Mouse (Mus musculus): ENCODE data around the gene Galnt17. TPM values are rescaled to one million over a fixed set of nuclear protein-coding genes. Genes with fewer than 3 reads are reported as not detected.

Galnt17 gene
- polyA plus RNA-seq, 1 experiment, result 0.73 TPM

GRCm38 (mm10) chr5:131293726-131294449, 14.4 kb downstream of the Galnt17 start:
- no peaks in the 10 kb centered on the region for H3K9me3 ChIP-seq (replicated peaks; ENCODE audit: control insufficient read depth, insufficient read depth, low read length, poor library complexity, severe bottlenecking)
- TF ChIP-seq CTCF (IDR thresholded peaks at IDR 0.05; ENCODE audit: low read depth, low read length) (no peak), POLR2A (IDR thresholded peaks at IDR 0.05; ENCODE audit: insufficient read depth, low read length) (no peak), EP300 (IDR thresholded peaks at IDR 0.05; ENCODE audit: insufficient read depth, low read depth, low read length) (no peak)

GRCm38 (mm10) chr5:131287091-131287490, 21.2 kb downstream of the Galnt17 start:
- H3K4me1 ChIP-seq (ENCODE audit: control insufficient read depth, insufficient read depth, low read length), result no peaks in the 10 kb centered on the region
- no peaks in the 10 kb centered on the region for H3K9me3 ChIP-seq (replicated peaks; ENCODE audit: control insufficient read depth, insufficient read depth, low read length, poor library complexity, severe bottlenecking)
- TF ChIP-seq CTCF (IDR thresholded peaks at IDR 0.05; ENCODE audit: low read depth, low read length) (no peak), EP300 (IDR thresholded peaks at IDR 0.05; ENCODE audit: insufficient read depth, low read depth, low read length) (no peak), POLR2A (IDR thresholded peaks at IDR 0.05; ENCODE audit: insufficient read depth, low read length) (no peak)
- H3K27ac ChIP-seq (ENCODE audit: insufficient read depth, low read length), result no peak overlapping the region
- no peak overlapping the region for H3K9ac ChIP-seq (ENCODE audit: low read depth, poor library complexity, severe bottlenecking)
- H3K4me3 ChIP-seq (ENCODE audit: low read depth, low read length), result no peak overlapping the region
- H3K27me3 ChIP-seq (ENCODE audit: control insufficient read depth, insufficient read depth, low read length, poor library complexity, severe bottlenecking), result no peaks in the 10 kb centered on the region
- H3K36me3 ChIP-seq (ENCODE audit: control insufficient read depth, insufficient read depth, low read length, poor library complexity, severe bottlenecking), result no peaks in the 10 kb centered on the region

More at GRCm38 (mm10) chr5:131293726-131294449, 14.4 kb downstream of the Galnt17 start:
- no peak overlapping the region for H3K9ac ChIP-seq (ENCODE audit: low read depth, poor library complexity, severe bottlenecking)
- no peaks in the 10 kb centered on the region for H3K36me3 ChIP-seq (ENCODE audit: control insufficient read depth, insufficient read depth, low read length, poor library complexity, severe bottlenecking)
- H3K27ac ChIP-seq (ENCODE audit: insufficient read depth, low read length), result no peak overlapping the region
- no peaks in the 10 kb centered on the region for H3K4me1 ChIP-seq (ENCODE audit: control insufficient read depth, insufficient read depth, low read length)
- H3K4me3 ChIP-seq (ENCODE audit: low read depth, low read length), result no peak overlapping the region
- H3K27me3 ChIP-seq (ENCODE audit: control insufficient read depth, insufficient read depth, low read length, poor library complexity, severe bottlenecking), result no peaks in the 10 kb centered on the region

GRCm38 (mm10) chr5:131286680-131287079, 21.6 kb downstream of the Galnt17 start:
- Histone ChIP-seq H3K4me3 (ENCODE audit: low read depth, low read length) (no peak overlapping the region), H3K27ac (ENCODE audit: insufficient read depth, low read length) (no peak overlapping the region), H3K9ac (ENCODE audit: low read depth, poor library complexity, severe bottlenecking) (no peak overlapping the region), H3K4me1 (ENCODE audit: control insufficient read depth, insufficient read depth, low read length) (no peaks in the 10 kb centered on the region), H3K36me3 (ENCODE audit: control insufficient read depth, insufficient read depth, low read length, poor library complexity, severe bottlenecking) (no peaks in the 10 kb centered on the region), H3K9me3 (replicated peaks; ENCODE audit: control insufficient read depth, insufficient read depth, low read length, poor library complexity, severe bottlenecking) (no peaks in the 10 kb centered on the region), H3K27me3 (ENCODE audit: control insufficient read depth, insufficient read depth, low read length, poor library complexity, severe bottlenecking) (no peaks in the 10 kb centered on the region)
- TF ChIP-seq CTCF (IDR thresholded peaks at IDR 0.05; ENCODE audit: low read depth, low read length) (no peak), EP300 (IDR thresholded peaks at IDR 0.05; ENCODE audit: insufficient read depth, low read depth, low read length) (no peak), POLR2A (IDR thresholded peaks at IDR 0.05; ENCODE audit: insufficient read depth, low read length) (no peak)

- Histone ChIP-seq H3K36me3 (ENCODE audit: control insufficient read depth, insufficient read depth, low read length, poor library complexity, severe bottlenecking) (no peaks in the 10 kb centered on the region), H3K4me1 (ENCODE audit: control insufficient read depth, insufficient read depth, low read length) (no peaks in the 10 kb centered on the region), H3K4me3 (ENCODE audit: low read depth, low read length) (no peak overlapping the region), H3K9ac (ENCODE audit: low read depth, poor library complexity, severe bottlenecking) (no peak overlapping the region), H3K27ac (ENCODE audit: insufficient read depth, low read length) (no peak overlapping the region), H3K9me3 (replicated peaks; ENCODE audit: control insufficient read depth, insufficient read depth, low read length, poor library complexity, severe bottlenecking) (no peaks in the 10 kb centered on the region), H3K27me3 (ENCODE audit: control insufficient read depth, insufficient read depth, low read length, poor library complexity, severe bottlenecking) (no peaks in the 10 kb centered on the region)
- TF ChIP-seq EP300 (IDR thresholded peaks at IDR 0.05; ENCODE audit: insufficient read depth, low read depth, low read length) (no peak), CTCF (IDR thresholded peaks at IDR 0.05; ENCODE audit: low read depth, low read length) (peak; percentile 49), POLR2A (IDR thresholded peaks at IDR 0.05; ENCODE audit: insufficient read depth, low read length) (no peak)
These were observed 27.9 kb downstream of the Galnt17 start for GRCm38 (mm10) chr5:131280349-131280748.

DNA sequence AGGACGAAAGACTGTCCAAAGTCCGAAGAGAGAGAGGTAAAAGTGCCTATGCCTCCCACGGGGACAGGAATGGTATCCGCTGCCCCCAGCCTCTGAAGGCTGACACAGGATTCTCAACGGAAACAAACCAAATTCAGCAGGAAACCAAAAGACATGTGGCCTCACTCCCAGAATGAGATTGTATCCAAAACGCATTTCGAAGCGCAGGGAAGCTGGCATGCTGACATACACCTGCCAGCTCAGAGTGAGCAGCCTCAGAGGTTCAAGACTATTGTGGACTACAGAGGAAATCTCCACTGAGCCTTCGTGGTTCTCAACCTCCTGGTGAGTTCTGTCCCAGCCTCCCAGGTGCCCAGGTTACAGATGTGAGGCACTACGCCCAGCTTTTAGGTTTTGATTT, 29.0 kb downstream of the Galnt17 start:
- no peaks in the 10 kb centered on the region for H3K4me1 ChIP-seq (ENCODE audit: control insufficient read depth, insufficient read depth, low read length)
- H3K27me3 ChIP-seq (ENCODE audit: control insufficient read depth, insufficient read depth, low read length, poor library complexity, severe bottlenecking), result no peaks in the 10 kb centered on the region
- no peaks in the 10 kb centered on the region for H3K36me3 ChIP-seq (ENCODE audit: control insufficient read depth, insufficient read depth, low read length, poor library complexity, severe bottlenecking)
- H3K4me3 ChIP-seq (ENCODE audit: low read depth, low read length), result no peak overlapping the region
- no peaks in the 10 kb centered on the region for H3K9me3 ChIP-seq (replicated peaks; ENCODE audit: control insufficient read depth, insufficient read depth, low read length, poor library complexity, severe bottlenecking)
- no peak for TF ChIP-seq EP300 (IDR thresholded peaks at IDR 0.05; ENCODE audit: insufficient read depth, low read depth, low read length)
- no peak for TF ChIP-seq POLR2A (IDR thresholded peaks at IDR 0.05; ENCODE audit: insufficient read depth, low read length)
- TF ChIP-seq CTCF (IDR thresholded peaks at IDR 0.05; ENCODE audit: low read depth, low read length), result no peak
- no peak overlapping the region for H3K9ac ChIP-seq (ENCODE audit: low read depth, poor library complexity, severe bottlenecking)
- H3K27ac ChIP-seq (ENCODE audit: insufficient read depth, low read length), result no peak overlapping the region

DNA sequence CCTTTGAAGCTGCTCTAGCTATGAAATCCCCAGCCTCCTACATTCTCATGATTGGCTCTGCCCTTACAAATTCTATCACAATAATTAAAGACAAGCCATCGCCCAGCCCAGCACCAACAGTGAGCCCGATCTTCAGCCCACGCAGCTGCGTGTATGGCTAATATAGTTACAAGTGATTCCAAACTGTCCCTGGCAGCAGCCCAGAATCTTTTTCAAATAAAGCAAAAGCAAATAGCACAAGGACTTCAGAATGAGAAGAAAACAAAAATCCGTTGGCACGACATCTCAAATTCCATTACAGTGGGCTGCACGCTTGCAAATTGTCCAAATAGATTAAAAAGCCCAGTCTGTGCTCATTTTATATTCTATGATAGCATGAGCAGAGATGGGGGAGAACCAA, 31.1 kb downstream of the Galnt17 start:
- no peak for TF ChIP-seq POLR2A (IDR thresholded peaks at IDR 0.05; ENCODE audit: insufficient read depth, low read length)
- TF ChIP-seq CTCF (IDR thresholded peaks at IDR 0.05; ENCODE audit: low read depth, low read length), result no peak
- H3K9me3 ChIP-seq (replicated peaks; ENCODE audit: control insufficient read depth, insufficient read depth, low read length, poor library complexity, severe bottlenecking), result no peaks in the 10 kb centered on the region
- H3K27me3 ChIP-seq (ENCODE audit: control insufficient read depth, insufficient read depth, low read length, poor library complexity, severe bottlenecking), result no peaks in the 10 kb centered on the region
- H3K4me1 ChIP-seq (ENCODE audit: control insufficient read depth, insufficient read depth, low read length), result no peaks in the 10 kb centered on the region
- H3K4me3 ChIP-seq (ENCODE audit: low read depth, low read length), result no peak overlapping the region
- H3K27ac ChIP-seq (ENCODE audit: insufficient read depth, low read length), result no peak overlapping the region
- no peaks in the 10 kb centered on the region for H3K36me3 ChIP-seq (ENCODE audit: control insufficient read depth, insufficient read depth, low read length, poor library complexity, severe bottlenecking)
- H3K9ac ChIP-seq (ENCODE audit: low read depth, poor library complexity, severe bottlenecking), result no peak overlapping the region
